Mouse (Mus musculus): Measurements from ENCODE around the gene Edem3. TPM values are rescaled to one million over a fixed set of nuclear protein-coding genes. Genes with fewer than 3 reads are reported as not detected.
"Not testable (repeated sequence)": the region's sequence is repeated elsewhere in the genome, so short reads cannot be mapped to it uniquely, and the experiment has no call there.

The Edem3 gene
- polyA plus RNA-seq, 1 experiment from 2014 or later: 18.6 TPM

DNA sequence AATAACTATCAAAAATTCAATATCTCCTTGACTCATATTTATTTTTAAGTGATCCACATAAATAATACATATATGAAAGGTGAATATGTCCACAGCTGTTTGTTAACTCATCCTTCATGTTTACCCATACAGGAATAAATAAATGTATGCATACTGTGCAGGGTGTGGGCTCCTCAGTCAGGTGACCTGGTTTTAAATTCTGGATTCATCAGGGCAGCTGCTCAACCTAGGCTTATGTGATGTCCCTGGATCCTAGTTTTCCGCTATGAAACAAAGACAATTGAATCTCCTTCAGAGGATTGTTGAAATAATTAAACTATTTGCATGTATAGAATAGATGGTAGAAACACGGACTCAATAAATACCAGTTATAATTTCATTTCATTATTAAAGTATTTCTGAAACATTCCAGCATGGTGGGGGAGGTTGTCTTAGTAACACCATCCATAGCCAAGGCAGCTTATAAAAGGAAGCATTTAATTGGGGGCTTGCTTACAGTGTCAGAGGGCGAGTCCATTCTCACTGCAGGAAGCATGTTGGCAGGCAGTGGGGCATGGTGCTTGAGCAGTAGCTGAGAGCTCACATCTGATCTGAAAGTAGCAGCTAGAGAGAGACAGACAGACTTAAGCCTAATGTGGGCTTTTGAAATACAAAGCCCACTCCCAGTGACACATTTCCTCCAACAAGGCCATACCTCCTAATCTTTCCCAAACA is 14.2 kb downstream of the Edem3 start:
- H3K4me1 ChIP-seq (ENCODE audit: control insufficient read depth, insufficient read depth, low read length): no peaks in the 10 kb centered on the region
- no peaks in the 10 kb centered on the region for H3K27me3 ChIP-seq (ENCODE audit: control insufficient read depth, insufficient read depth, low read length)
- ATAC-seq (ENCODE audit: insufficient number of reproducible peaks, insufficient read depth, low FRiP score, low read depth): no peak
- peaks cover 5% of the 10 kb centered on the region; the same call in 1 of the 2 replicates for H3K36me3 ChIP-seq (ENCODE audit: control insufficient read depth, insufficient read depth, low read length)
- H3K9me3 ChIP-seq (ENCODE audit: control insufficient read depth, low read depth, low read length): no peaks in the 10 kb centered on the region
- H3K27ac ChIP-seq (ENCODE audit: low read length): no peak overlapping the region
- no peak overlapping the region for H3K4me3 ChIP-seq (ENCODE audit: low read depth, low read length)
- WGBS: 88% methylated on average over 3 of the region's 3 CpGs
- H3K4me2 ChIP-seq (replicated peaks; ENCODE audit: low read depth, low read length): no peak overlapping the region
- H3K9ac ChIP-seq (replicated peaks; ENCODE audit: low read depth, low read length): no peak overlapping the region

GRCm38 (mm10) chr1:151777616-151778015 is 22.4 kb downstream of the Edem3 start:
- H3K4me1 ChIP-seq (ENCODE audit: control insufficient read depth, insufficient read depth, low read length): no peaks in the 10 kb centered on the region
- peaks cover 32% of the 10 kb centered on the region for H3K36me3 ChIP-seq (ENCODE audit: control insufficient read depth, insufficient read depth, low read length)
- H3K27me3 ChIP-seq (ENCODE audit: control insufficient read depth, insufficient read depth, low read length): no peaks in the 10 kb centered on the region
- 89% methylated on average over 2 of the region's 2 CpGs for WGBS
- H3K9ac ChIP-seq (replicated peaks; ENCODE audit: low read depth, low read length): no peak overlapping the region
- H3K9me3 ChIP-seq (ENCODE audit: control insufficient read depth, low read depth, low read length): no peaks in the 10 kb centered on the region
- no peak overlapping the region for H3K4me2 ChIP-seq (replicated peaks; ENCODE audit: low read depth, low read length)
- no peak overlapping the region for H3K4me3 ChIP-seq (ENCODE audit: low read depth, low read length)
- H3K27ac ChIP-seq (ENCODE audit: low read length): no peak overlapping the region
- ATAC-seq (ENCODE audit: insufficient number of reproducible peaks, insufficient read depth, low FRiP score, low read depth): no peak

DNA sequence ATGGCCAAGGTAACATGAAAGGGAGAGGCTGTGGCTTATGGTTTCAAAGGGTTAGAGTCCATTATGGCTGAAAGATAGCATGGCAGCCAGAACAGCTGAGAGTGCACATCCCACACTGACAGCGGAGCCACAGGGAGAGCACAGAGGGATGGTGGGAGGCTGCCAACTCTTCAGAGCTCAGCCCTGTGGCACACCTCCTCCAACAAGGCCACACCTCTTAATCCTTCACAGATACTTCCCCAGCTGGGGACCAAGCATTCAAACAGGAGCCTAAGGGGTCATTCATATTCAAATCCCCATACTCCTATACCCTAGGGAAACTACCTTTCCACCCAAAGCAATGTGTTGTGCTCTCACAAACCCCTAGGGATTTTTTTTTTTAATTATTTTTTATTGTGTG is 23.4 kb downstream of the Edem3 start:
- ATAC-seq (ENCODE audit: insufficient number of reproducible peaks, insufficient read depth, low FRiP score, low read depth): no peak

GRCm38 (mm10) chr1:151779306-151779705 is 24.1 kb downstream of the Edem3 start:
- Histone ChIP-seq H3K4me1 (ENCODE audit: control insufficient read depth, insufficient read depth, low read length) (no peaks in the 10 kb centered on the region), H3K36me3 (ENCODE audit: control insufficient read depth, insufficient read depth, low read length) (peaks cover 32% of the 10 kb centered on the region)
- WGBS: 87% methylated on average over 2 of the region's 2 CpGs

More for the DNA sequence above, 23.4 kb downstream of the Edem3 start:
- Histone ChIP-seq H3K27ac (ENCODE audit: low read length) (no peak overlapping the region), H3K4me1 (ENCODE audit: control insufficient read depth, insufficient read depth, low read length) (no peaks in the 10 kb centered on the region), H3K36me3 (ENCODE audit: control insufficient read depth, insufficient read depth, low read length) (peaks cover 32% of the 10 kb centered on the region), H3K4me2 (replicated peaks; ENCODE audit: low read depth, low read length) (no peak overlapping the region), H3K4me3 (ENCODE audit: low read depth, low read length) (no peak overlapping the region), H3K27me3 (ENCODE audit: control insufficient read depth, insufficient read depth, low read length) (no peaks in the 10 kb centered on the region), H3K9me3 (ENCODE audit: control insufficient read depth, low read depth, low read length) (no peaks in the 10 kb centered on the region), H3K9ac (replicated peaks; ENCODE audit: low read depth, low read length) (no peak overlapping the region)
- WGBS: 86% methylated on average over 1 of the region's 1 CpGs

GRCm38 (mm10) chr1:151781447-151781846 is 26.3 kb downstream of the Edem3 start:
- no peak overlapping the region for H3K4me2 ChIP-seq (replicated peaks; ENCODE audit: low read depth, low read length)
- peaks cover 40% of the 10 kb centered on the region for H3K36me3 ChIP-seq (ENCODE audit: control insufficient read depth, insufficient read depth, low read length)
- no peaks in the 10 kb centered on the region for H3K27me3 ChIP-seq (ENCODE audit: control insufficient read depth, insufficient read depth, low read length)

More at GRCm38 (mm10) chr1:151779306-151779705, 24.1 kb downstream of the Edem3 start:
- Histone ChIP-seq H3K9ac (replicated peaks; ENCODE audit: low read depth, low read length) (no peak overlapping the region), H3K27me3 (ENCODE audit: control insufficient read depth, insufficient read depth, low read length) (no peaks in the 10 kb centered on the region), H3K27ac (ENCODE audit: low read length) (no peak overlapping the region), H3K9me3 (ENCODE audit: control insufficient read depth, low read depth, low read length) (no peaks in the 10 kb centered on the region), H3K4me2 (replicated peaks; ENCODE audit: low read depth, low read length) (no peak overlapping the region), H3K4me3 (ENCODE audit: low read depth, low read length) (no peak overlapping the region)
- ATAC-seq (ENCODE audit: insufficient number of reproducible peaks, insufficient read depth, low FRiP score, low read depth): no peak

DNA sequence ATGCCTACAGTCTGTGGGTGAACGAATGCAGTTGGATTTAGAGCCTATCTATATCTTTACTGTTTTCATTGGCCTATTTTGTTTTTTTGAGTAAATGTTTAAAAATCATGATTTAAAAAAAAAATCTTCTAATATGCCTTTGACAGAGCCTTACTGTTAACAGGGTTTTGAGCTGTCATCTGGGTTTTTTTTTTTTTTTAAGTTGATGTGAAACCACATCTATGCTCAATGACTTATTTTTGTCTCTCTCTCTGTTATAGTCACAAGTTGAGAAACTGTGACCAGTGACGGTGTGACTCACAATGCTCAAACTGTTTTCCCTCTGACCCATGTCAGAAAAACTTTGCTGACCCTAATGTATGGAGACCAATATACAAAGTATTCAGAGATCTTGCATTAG is 28.2 kb downstream of the Edem3 start:
- Histone ChIP-seq H3K27me3 (ENCODE audit: control insufficient read depth, insufficient read depth, low read length) (no peaks in the 10 kb centered on the region), H3K36me3 (ENCODE audit: control insufficient read depth, insufficient read depth, low read length) (peaks cover 32% of the 10 kb centered on the region), H3K9me3 (ENCODE audit: control insufficient read depth, low read depth, low read length) (no peaks in the 10 kb centered on the region), H3K9ac (replicated peaks; ENCODE audit: low read depth, low read length) (no peak overlapping the region), H3K27ac (ENCODE audit: low read length) (no peak overlapping the region), H3K4me3 (ENCODE audit: low read depth, low read length) (no peak overlapping the region), H3K4me1 (ENCODE audit: control insufficient read depth, insufficient read depth, low read length) (no peaks in the 10 kb centered on the region), H3K4me2 (replicated peaks; ENCODE audit: low read depth, low read length) (no peak overlapping the region)
- no peak for ATAC-seq (ENCODE audit: insufficient number of reproducible peaks, insufficient read depth, low FRiP score, low read depth)
- WGBS: 88% methylated on average over 2 of the region's 2 CpGs

More at GRCm38 (mm10) chr1:151781447-151781846, 26.3 kb downstream of the Edem3 start:
- WGBS: 83% methylated on average over 7 of the region's 7 CpGs
- Histone ChIP-seq H3K27ac (ENCODE audit: low read length) (no peak overlapping the region), H3K9me3 (ENCODE audit: control insufficient read depth, low read depth, low read length) (no peaks in the 10 kb centered on the region), H3K9ac (replicated peaks; ENCODE audit: low read depth, low read length) (no peak overlapping the region), H3K4me3 (ENCODE audit: low read depth, low read length) (no peak overlapping the region), H3K4me1 (ENCODE audit: control insufficient read depth, insufficient read depth, low read length) (no peaks in the 10 kb centered on the region)
- no peak for ATAC-seq (ENCODE audit: insufficient number of reproducible peaks, insufficient read depth, low FRiP score, low read depth)

DNA sequence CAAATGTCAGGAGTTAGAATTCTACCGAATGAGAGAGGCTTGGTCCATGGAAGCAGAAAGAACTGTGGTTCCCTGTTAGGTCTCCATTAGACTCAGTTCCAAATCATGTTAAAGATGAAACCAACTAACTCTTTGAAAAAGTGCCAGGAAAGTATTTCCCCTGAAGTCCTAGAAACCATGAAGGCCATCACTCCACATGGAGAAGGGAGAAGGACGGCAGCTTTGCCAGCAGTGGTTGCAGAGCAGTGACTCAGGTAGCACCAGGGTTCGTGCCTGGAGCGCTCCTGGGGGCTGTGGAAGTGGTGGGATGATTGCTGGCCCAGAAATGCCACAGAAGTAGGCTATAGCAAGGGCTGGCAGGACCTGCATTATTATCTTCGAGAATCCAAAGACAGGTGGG is 31.2 kb downstream of the Edem3 start:
- Histone ChIP-seq H3K36me3 (ENCODE audit: control insufficient read depth, insufficient read depth, low read length) (peaks cover 17% of the 10 kb centered on the region), H3K4me2 (replicated peaks; ENCODE audit: low read depth, low read length) (no peak overlapping the region), H3K27ac (ENCODE audit: low read length) (no peak overlapping the region), H3K9ac (replicated peaks; ENCODE audit: low read depth, low read length) (no peak overlapping the region), H3K9me3 (ENCODE audit: control insufficient read depth, low read depth, low read length) (no peaks in the 10 kb centered on the region), H3K4me1 (ENCODE audit: control insufficient read depth, insufficient read depth, low read length) (no peaks in the 10 kb centered on the region), H3K4me3 (ENCODE audit: low read depth, low read length) (no peak overlapping the region), H3K27me3 (ENCODE audit: control insufficient read depth, insufficient read depth, low read length) (no peaks in the 10 kb centered on the region)
- whole genome bisulfite sequencing: 93% methylated on average over 5 of the region's 5 CpGs
- ATAC-seq (ENCODE audit: insufficient number of reproducible peaks, insufficient read depth, low FRiP score, low read depth): no peak

GRCm38 (mm10) chr1:151789136-151789535 is 34.0 kb downstream of the Edem3 start:
- Histone ChIP-seq H3K9me3 (ENCODE audit: control insufficient read depth, low read depth, low read length) (no peaks in the 10 kb centered on the region), H3K27ac (ENCODE audit: low read length) (no peak overlapping the region), H3K4me3 (ENCODE audit: low read depth, low read length) (no peak overlapping the region), H3K4me1 (ENCODE audit: control insufficient read depth, insufficient read depth, low read length) (no peaks in the 10 kb centered on the region), H3K36me3 (ENCODE audit: control insufficient read depth, insufficient read depth, low read length) (peaks cover 17% of the 10 kb centered on the region), H3K27me3 (ENCODE audit: control insufficient read depth, insufficient read depth, low read length) (no peaks in the 10 kb centered on the region), H3K4me2 (replicated peaks; ENCODE audit: low read depth, low read length) (no peak overlapping the region), H3K9ac (replicated peaks; ENCODE audit: low read depth, low read length) (no peak overlapping the region)
- no peak for ATAC-seq (ENCODE audit: insufficient number of reproducible peaks, insufficient read depth, low FRiP score, low read depth)
- WGBS: 86% methylated on average over 4 of the region's 4 CpGs

GRCm38 (mm10) chr1:151792076-151792475 is 36.9 kb downstream of the Edem3 start:
- ATAC-seq (ENCODE audit: insufficient number of reproducible peaks, insufficient read depth, low FRiP score, low read depth); H3K27me3 ChIP-seq (ENCODE audit: control insufficient read depth, insufficient read depth, low read length); H3K4me3 ChIP-seq (ENCODE audit: low read depth, low read length); H3K4me1 ChIP-seq (ENCODE audit: control insufficient read depth, insufficient read depth, low read length); H3K4me2 ChIP-seq (replicated peaks; ENCODE audit: low read depth, low read length); H3K27ac ChIP-seq (ENCODE audit: low read length); H3K9ac ChIP-seq (replicated peaks; ENCODE audit: low read depth, low read length); H3K9me3 ChIP-seq (ENCODE audit: control insufficient read depth, low read depth, low read length): not testable (repeated sequence)
- WGBS: 85% methylated on average over 8 of the region's 8 CpGs
- peaks cover 10% of the 10 kb centered on the region for H3K36me3 ChIP-seq (ENCODE audit: control insufficient read depth, insufficient read depth, low read length)

All from stomach, embryonic 14.5 days (tissue).